Mouse (Mus musculus) heart, adult 18-20 months (tissue): ENCODE data around the gene Mpped2. TPM values are rescaled to one million over a fixed set of nuclear protein-coding genes. Genes with fewer than 3 reads are reported as not detected.

Experiments used
- DNase-seq, 2 experiments: peaks; one replicate each; pipeline ENCODE4 v3.0.0; 2021 to 2022; ENCODE audit warnings: mixed read lengths in 1 of 2
- total RNA-seq, 2 experiments: library from RNA; stranded (reverse); gene quantifications; 2 replicates each; pipeline ENCODE4 v1.2.3; 2021

The Mpped2 gene
- total RNA-seq, 2 experiments from 2014 or later, result 18.1 to 18.9 TPM

- DNase-seq, result peak; percentile 11 to 32
These were observed 53.1 kb downstream of the Mpped2 start for GRCm38 (mm10) chr2:106746211-106746610.

- DNase-seq, result no peak
These were observed 53.8 kb downstream of the Mpped2 start for GRCm38 (mm10) chr2:106746905-106747304.

- no peak for DNase-seq
These were observed 54.3 kb downstream of the Mpped2 start for GRCm38 (mm10) chr2:106747342-106747741.

- DNase-seq, result no peak
These were observed 57.8 kb downstream of the Mpped2 start for GRCm38 (mm10) chr2:106750878-106751277.

- no peak for DNase-seq
These were observed 60.6 kb downstream of the Mpped2 start for GRCm38 (mm10) chr2:106753703-106754102.

- DNase-seq, result no peak
These were observed 61.6 kb downstream of the Mpped2 start for GRCm38 (mm10) chr2:106754696-106755095.

- no peak for DNase-seq
These were observed 63.5 kb downstream of the Mpped2 start for GRCm38 (mm10) chr2:106756354-106757103.

GRCm38 (mm10) chr2:106762920-106763319, 69.9 kb downstream of the Mpped2 start:
- DNase-seq, result no peak

- no peak for DNase-seq
These were observed 76.2 kb downstream of the Mpped2 start for GRCm38 (mm10) chr2:106769236-106769635.

GRCm38 (mm10) chr2:106772643-106773042, 79.6 kb downstream of the Mpped2 start:
- DNase-seq, result no peak

- DNase-seq, result no peak
These were observed 81.5 kb downstream of the Mpped2 start for GRCm38 (mm10) chr2:106774251-106775196.

GRCm38 (mm10) chr2:106775994-106776393, 82.9 kb downstream of the Mpped2 start:
- no peak for DNase-seq

- no peak for DNase-seq
These were observed 85.9 kb downstream of the Mpped2 start for GRCm38 (mm10) chr2:106778861-106779516.

- no peak for DNase-seq
These were observed 88.4 kb downstream of the Mpped2 start for GRCm38 (mm10) chr2:106781181-106782179.

GRCm38 (mm10) chr2:106783311-106783710, 90.2 kb downstream of the Mpped2 start:
- DNase-seq, result no peak

- DNase-seq, result peak; percentile 33 to 38
These were observed 95.0 kb downstream of the Mpped2 start for GRCm38 (mm10) chr2:106788055-106788454.

GRCm38 (mm10) chr2:106788573-106788972, 95.5 kb downstream of the Mpped2 start:
- DNase-seq, result no peak

GRCm38 (mm10) chr2:106789694-106790328, 96.7 kb downstream of the Mpped2 start:
- DNase-seq, result no peak

GRCm38 (mm10) chr2:106790329-106790701, 97.2 kb downstream of the Mpped2 start:
- no peak for DNase-seq

GRCm38 (mm10) chr2:106796246-106796645, 103.2 kb downstream of the Mpped2 start:
- no peak for DNase-seq

- DNase-seq, result peak in 1 of 2 experiments; percentile 8
These were observed 104.8 kb downstream of the Mpped2 start for GRCm38 (mm10) chr2:106797855-106798254.
